Mouse (Mus musculus) kidney, postnatal 36 days (tissue): Measurements from ENCODE around the gene Cutal.
"Not testable (repeated sequence)": the region's sequence is repeated elsewhere in the genome, so short reads cannot be mapped to it uniquely, and the experiment has no call there.

Source experiments
- DNase-seq, 2 experiments: peaks; one replicate each; pipeline ENCODE4 v3.0.0; 2021 to 2022; ENCODE audit warnings: mixed read lengths in 2 of 2

The Cutal gene

DNA sequence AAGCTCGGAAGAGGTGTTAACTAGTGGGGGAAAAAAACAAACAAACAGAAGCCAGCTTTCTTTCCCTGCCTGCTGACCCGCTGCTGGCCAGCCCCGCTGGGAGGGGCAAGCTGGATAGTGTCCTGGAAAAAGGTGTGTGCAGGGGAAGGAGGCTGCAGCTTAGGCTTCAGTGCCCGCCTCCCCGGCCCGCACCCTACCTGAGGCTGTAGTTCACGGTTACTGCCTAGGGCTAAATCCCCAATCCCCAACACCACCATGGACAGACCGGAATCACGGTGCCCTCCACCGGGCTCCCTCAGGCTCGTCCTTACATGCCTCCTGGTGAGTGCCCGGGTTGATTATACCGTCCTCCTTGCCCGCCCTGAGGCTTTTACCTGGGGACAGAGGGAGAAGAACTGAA is at the start of gene Cutal:
TSS of gene Cutal (plus strand) at position 126 of the 400 bp plus-strand sequence.
- DNase-seq, result peak; percentile 86 to 87

- peak; percentile 94 to 96 for DNase-seq
These were observed 48.3 kb upstream of the Cutal start, which contains the start of gene Fbxw2 for GRCm38 (mm10) chr2:34825827-34826459. Gene Fbxw2 (minus strand): TSS chr2:34826311.

DNA sequence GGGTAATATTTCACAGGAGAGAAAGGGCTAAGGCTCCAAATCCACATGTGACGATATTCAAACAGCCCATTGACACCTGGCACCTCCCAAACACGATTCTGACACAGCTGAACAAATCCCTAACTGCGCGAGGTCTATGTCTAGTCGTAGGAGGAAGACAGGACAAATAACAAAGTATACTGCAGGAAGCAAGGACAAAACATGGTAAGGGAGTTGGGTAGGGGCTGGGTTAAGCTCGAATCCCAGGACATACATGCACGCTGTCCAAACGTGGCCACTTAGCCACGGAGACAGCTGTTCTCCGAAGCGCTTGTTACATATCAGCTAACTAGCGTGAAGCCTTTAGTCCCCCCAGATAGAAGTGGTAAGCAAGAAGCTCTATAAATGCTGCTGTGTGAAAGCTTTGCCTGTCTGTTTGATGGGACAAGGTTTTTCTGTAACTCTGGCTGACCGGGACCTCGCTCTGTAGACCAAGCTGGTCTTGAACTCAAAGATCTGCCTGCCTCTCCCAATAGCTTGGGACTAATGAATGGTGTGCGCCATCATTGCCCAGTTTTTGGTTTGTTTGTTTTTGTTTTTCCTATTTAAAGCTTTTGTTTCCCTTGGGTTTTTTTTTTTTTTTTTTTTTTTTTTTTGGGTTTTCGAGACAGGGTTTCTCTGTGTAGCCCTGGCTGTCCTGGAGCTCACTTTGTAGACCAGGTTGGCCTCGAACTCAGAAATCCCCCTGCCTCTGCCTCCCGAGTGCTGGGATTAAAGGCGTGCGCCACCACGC is 47.5 kb upstream of the Cutal start:
- DNase-seq, result peak in 1 of 2 experiments; percentile 16

DNA sequence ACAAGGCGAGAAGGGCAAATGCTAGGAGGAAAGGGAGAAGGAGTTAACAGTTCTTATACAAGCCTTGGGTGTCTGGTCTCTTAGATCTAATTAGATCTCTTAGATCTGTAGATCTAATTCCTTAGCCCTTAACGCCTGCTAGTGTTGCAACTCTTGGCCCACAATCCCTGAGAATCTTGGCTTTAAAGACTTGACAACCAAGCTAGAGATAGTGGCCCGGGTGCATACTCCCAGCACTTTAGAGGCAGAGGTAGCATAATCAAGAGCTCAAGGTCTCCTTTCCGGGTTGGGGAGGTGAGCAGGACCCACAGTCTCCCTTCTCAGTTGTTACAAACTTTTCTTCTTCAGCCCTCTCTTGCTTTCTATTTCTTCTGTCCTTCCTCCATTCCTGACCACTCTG is 46.6 kb upstream of the Cutal start:
- no peak for DNase-seq

GRCm38 (mm10) chr2:34828026-34828425 is 46.2 kb upstream of the Cutal start:
- no peak for DNase-seq

- not testable (repeated sequence) for DNase-seq
These were observed 44.1 kb upstream of the Cutal start for GRCm38 (mm10) chr2:34830066-34830465.

DNA sequence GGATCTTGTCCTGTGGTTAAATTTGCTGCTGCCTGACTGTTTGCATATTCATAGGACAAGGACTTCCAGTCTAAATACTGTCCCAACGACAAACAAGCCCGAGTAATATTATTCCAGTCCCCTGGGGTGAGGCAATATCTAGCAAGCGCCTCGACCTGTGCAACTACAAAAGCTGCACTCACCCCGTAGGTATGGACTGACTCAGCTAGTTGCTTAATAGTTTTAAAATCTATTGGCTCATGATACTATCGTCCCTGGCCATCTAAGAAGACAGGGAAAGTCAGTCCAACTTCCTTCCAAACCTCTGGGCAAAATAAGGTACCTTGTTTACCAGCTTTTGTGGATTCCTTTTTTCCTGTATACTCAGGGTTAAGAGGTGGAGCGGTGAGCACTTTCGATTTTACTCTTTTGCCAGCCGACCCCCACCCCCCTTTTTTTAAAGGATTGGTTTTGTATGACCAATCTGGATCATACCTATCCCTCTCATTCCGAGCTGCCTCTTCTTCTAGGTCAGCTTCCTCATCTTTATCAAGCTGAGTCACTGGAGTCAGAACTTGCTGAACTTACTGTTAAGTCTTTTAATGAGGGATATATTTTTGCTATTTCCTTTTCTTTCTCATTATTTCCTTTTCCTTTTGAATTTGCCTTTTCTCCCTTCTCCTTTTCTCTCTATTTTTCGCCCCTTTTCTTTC is 41.3 kb upstream of the Cutal start, which contains the start of gene Gm34653:
TSS of gene Gm34653 (plus strand) at position 242 of the 692 bp plus-strand sequence.
- not testable (repeated sequence) for DNase-seq

DNA sequence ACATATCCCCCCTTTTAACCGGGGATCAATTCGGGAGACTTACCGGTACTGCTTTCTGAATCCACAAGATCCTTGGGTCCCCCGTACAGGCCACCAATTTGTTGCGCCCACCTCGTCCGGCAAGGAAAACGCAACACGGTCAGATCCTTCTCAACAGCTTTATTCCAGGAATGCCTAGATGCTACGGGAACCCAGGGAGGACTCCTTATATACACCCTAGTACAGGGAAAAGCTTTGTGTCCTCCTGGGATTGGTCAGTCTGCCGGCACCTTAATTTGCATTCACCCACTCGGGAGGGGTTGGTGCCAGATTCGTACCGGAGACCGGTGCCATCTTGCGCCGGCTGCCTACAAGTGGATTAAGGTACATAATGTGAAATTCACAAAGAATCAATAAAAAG is 40.6 kb upstream of the Cutal start:
- DNase-seq, result no peak

DNA sequence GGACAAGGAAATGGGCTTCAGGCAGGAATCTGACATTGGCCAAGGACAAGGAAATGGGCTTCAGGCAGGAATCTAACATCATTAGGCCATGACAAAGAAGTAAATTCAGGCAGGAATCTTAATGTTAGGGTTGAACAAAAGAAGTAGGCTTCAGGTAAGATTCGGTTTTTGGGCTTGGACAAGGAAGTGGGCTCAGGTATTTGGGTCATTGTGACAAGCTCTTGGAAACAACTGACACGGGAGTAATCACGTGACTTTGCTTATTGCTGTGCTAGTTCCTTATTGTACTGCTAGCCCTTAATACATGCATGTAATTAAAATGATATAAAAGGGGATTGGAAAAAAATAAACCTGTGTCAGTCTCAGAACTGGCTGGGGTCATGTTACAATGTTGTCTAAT is 38.5 kb upstream of the Cutal start:
- no peak for DNase-seq

GRCm38 (mm10) chr2:34840143-34840542 is 34.1 kb upstream of the Cutal start:
- peak in 1 of 2 experiments; percentile 21 for DNase-seq

DNA sequence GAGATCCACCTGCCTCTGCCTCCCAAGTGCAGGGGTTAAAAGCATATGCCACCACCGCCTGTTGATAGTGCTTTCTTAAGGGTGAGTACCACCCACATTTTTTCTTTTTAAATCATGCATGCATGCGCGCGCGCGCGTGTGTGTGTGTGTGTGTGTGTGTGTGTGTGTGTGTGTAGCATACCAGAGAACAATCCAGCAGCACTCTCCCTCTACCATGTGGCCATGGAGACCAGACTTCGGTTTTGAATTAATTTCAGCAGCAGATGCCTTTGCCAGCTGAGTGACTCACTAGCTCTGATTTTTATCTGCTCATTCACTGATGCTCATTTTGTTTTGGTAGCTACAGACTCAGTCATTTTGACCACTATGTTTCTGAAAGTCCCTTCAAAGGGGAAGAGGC is 32.5 kb upstream of the Cutal start:
- no peak for DNase-seq

DNA sequence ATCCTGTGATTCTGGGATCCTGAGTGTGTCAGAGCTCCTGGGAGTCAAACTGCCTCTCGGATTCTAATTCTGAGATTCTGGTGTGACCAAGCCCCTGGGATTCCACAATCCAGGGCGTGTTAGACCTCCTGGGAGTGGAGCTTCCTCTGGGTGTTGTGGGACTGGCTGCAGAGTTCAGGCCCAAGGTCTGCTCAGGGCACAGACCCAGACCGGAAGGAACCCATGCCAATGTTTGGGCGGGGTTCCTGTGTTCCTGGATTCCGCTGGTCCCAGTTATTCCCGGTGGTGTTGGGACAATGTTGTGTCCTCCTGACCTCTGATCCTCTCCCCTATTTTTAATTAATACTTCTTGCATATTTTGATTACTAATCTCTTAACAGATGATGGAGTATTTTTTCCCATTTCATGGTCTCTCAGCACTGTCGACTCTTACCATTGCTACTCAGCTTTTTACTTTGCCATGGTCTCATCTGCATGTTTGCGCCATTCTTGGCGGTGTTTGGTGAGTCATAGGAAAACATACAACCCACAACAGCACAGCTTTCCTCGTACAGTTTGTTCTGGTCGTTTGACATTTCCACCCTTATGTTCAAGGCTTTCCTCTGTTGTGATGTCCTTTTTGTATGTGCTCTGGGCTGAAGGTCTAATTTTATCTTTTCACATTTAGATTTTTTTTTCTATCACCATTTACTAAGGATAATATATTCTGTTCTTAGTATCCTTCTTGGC is 30.8 kb upstream of the Cutal start:
- peak; percentile 78 to 83 for DNase-seq

DNA sequence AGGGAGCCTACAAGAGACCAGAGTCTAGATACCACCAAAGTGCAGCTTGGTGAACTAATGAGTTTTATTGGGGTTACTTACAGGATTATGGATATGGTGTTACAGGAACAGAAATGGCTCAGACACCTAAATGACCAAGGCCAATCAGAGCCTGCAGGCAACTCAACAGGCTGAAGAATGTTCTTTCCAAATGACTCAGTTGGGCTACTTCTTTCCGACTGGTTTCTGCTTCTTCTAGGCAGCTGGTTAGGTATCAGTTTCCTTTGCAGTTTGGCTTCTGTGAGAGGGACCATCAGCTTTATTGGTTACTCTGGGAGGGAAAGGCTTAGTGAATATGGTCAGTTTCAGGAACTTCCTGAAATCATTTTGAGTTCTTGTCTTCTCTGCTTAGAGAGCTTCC is 26.5 kb upstream of the Cutal start:
- no peak for DNase-seq

DNA sequence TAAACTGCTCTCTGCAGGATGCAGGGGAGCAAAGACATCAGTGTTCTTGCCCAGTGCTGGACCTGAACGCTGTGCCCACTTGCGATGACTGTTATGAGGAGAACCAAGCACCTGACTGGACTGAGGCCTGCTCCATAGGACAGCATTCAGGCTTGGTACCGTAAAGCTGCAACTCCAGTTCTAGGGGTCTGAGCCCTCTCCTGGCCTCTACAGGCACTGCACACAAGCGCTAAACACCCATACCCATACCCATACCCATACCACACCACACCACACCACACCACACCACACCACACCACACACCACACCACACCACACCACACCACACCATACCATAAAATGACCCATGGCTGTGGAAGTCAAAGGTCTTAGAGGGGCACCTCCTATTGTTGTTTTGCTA is 18.9 kb upstream of the Cutal start:
- DNase-seq, result peak in 1 of 2 experiments; percentile 19

DNA sequence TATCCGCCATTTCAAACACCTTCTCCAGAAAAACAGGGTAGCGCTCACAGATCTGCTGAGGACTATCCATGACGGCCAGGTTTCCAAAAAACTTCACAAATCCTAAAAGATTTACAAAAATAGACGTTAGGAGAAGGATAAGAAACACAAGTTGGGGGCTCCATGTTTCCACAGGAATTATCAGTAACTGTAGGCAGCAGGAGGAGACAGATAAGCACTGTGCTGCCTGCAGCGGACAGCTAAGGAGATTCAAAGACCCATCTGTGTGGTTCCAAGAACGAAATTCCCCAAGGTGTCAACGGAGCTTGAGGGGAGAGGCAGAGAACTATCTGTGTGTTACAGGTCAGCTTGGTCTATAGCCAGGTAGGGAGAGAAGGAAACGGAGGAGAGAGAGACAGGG is 16.5 kb upstream of the Cutal start:
- no peak for DNase-seq

- DNase-seq, result no peak
These were observed 4.5 kb upstream of the Cutal start for GRCm38 (mm10) chr2:34869680-34870079.

GRCm38 (mm10) chr2:34870520-34871474 is 3.4 kb upstream of the Cutal start:
- DNase-seq, result peak; percentile 95 to 97

- peak; percentile 55 to 61 for DNase-seq
These were observed 685 bp downstream of the Cutal start, which contains the start of gene Psmd5 for GRCm38 (mm10) chr2:34874816-34875345. Gene Psmd5 (minus strand): TSS chr2:34874968.

DNA sequence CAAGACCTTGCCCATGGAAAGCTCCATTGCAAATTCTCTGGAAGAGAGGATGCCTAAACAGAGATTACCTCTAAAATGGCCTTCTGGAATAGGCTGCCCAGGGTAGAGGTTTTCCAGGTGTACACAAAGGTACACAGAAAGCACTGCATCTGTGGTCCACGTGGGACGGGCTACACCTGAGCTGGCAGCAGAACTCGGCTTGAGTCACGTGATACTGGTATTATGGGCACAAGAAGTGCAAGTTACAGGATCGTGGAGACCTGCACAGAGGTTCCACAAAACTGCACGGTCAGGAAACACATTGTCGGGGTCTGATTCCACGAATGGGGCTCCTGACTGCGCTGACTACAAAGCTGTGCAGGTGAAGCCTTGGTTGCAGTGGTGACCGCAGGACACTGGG is 5.9 kb downstream of the Cutal start:
- DNase-seq, result peak; percentile 58 to 64

GRCm38 (mm10) chr2:34882757-34883156 is 8.6 kb downstream of the Cutal start:
- no peak for DNase-seq

DNA sequence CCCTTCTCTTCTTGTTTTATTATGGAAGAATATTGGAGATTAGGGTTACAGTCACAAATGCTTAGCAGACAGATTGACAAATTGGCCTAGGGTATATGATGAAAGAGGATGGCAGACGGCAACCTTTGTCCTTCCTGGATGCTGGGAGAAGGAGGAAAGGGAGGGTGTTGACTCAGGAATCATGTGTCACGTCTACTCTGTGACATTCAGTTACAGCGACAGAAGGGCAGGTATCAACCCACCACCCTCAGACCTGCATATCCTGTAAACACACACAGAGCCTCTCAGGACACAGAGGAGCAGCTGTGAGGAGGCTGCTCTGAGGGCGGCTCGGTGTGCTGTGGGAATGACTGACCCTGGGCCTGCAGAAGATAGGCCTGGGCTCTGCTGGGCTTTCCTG is 9.0 kb downstream of the Cutal start:
- DNase-seq, result no peak
